Mouse (Mus musculus) liver, embryonic 14.5 days (tissue): Measurements from ENCODE around the gene Mpc1. TPM values are rescaled to one million over a fixed set of nuclear protein-coding genes. Genes with fewer than 3 reads are reported as not detected.

Experiments
- ATAC-seq: fragments of 200-750 bp; cut with Nextera tagmentation; 2 replicates; pipeline ENCODE4 v1.8.0; 2017; ENCODE audit warnings: moderate number of reproducible peaks, mild to moderate bottlenecking, moderate library complexity; ENCODE audit not compliant: insufficient read depth
- DNase-seq, 3 experiments: peaks; one replicate each; pipeline ENCODE4 v3.0.0-alpha.2; 2012 to 2013; ENCODE audit warnings: low read depth in 3 of 3, low spot score in 3 of 3
- H3K27ac ChIP-seq: fragments of 300-500 bp; sonication (generic); 2 replicates; pipeline ENCODE4 v1.5.1; 2014; ENCODE audit warnings: moderate library complexity, mild to moderate bottlenecking, control low read depth, inconsistent platforms
- H3K27me3 ChIP-seq: fragments of 300-500 bp; sonication (generic); 2 replicates; pipeline ENCODE4 v1.6.1; 2014; ENCODE audit warnings: mild to moderate bottlenecking, low read length, moderate library complexity; ENCODE audit not compliant: control insufficient read depth, insufficient read depth
- H3K36me3 ChIP-seq: fragments of 300-500 bp; sonication (generic); replicated peaks from 2 replicates; pipeline ENCODE4 v1.6.1; 2014; ENCODE audit warnings: low read depth; ENCODE audit not compliant: control insufficient read depth, insufficient read depth
- H3K4me1 ChIP-seq, 2 experiments: fragments of 200-500 bp in 1 of 2; fragments of 300-500 bp in 1 of 2; sonication (generic) in 1 of 2; replicated peaks; 2 replicates each; pipeline ENCODE4 v1.6.1; 2012 to 2014; ENCODE audit warnings: antibody characterized with exemption in 1 of 2, inconsistent platforms in 1 of 2, low read length in 1 of 2; ENCODE audit not compliant: control insufficient read depth in 2 of 2, insufficient read depth in 2 of 2
- H3K4me2 ChIP-seq: fragments of 300-500 bp; sonication (generic); 2 replicates; pipeline ENCODE4 v1.6.1; 2014; ENCODE audit warnings: low read depth, mild to moderate bottlenecking, control low read depth, moderate library complexity
- H3K4me3 ChIP-seq, 2 experiments: fragments of 200-500 bp in 1 of 2; fragments of 300-500 bp in 1 of 2; sonication (generic) in 1 of 2; 2 replicates each; pipeline ENCODE4 v1.5.1; 2012 to 2014; ENCODE audit warnings: low read depth in 2 of 2, low read length in 2 of 2, mild to moderate bottlenecking in 2 of 2, control low read depth in 1 of 2, inconsistent platforms in 1 of 2, moderate library complexity in 1 of 2; ENCODE audit not compliant: insufficient read depth in 1 of 2
- H3K9ac ChIP-seq: fragments of 300-500 bp; sonication (generic); replicated peaks from 2 replicates; pipeline ENCODE4 v1.6.1; 2014; ENCODE audit warnings: mild to moderate bottlenecking, control low read depth, moderate library complexity
- H3K9me3 ChIP-seq: fragments of 300-500 bp; sonication (generic); 2 replicates; pipeline ENCODE4 v1.6.1; 2016; ENCODE audit warnings: low read length, mixed read lengths; ENCODE audit not compliant: control insufficient read depth
- CTCF ChIP-seq: IDR thresholded peaks from 2 replicates; pipeline ENCODE4 v1.5.1; 2016; ENCODE audit warnings: antibody characterized with exemption, low read depth, control low read depth
- EP300 ChIP-seq: IDR thresholded peaks from 2 replicates; pipeline ENCODE4 v1.6.1; 2016; ENCODE audit warnings: antibody characterized with exemption, low read depth
- WGBS: fragments of 180-500 bp; shearing (Covaris S2); extraction: QIAGEN DNeasy Blood & Tissue Kit; methylation state at CpG from one replicate; pipeline ENCODE4 v1.1.7; 2014; ENCODE audit not compliant: insufficient replicate concordance; 5-methylcytosine and 5-hydroxymethylcytosine counted together
- polyA plus RNA-seq, 2 experiments: library from polyadenylated mRNA; depleted of rRNA in 1 of 2; stranded (reverse) in 1 of 2; unstranded in 1 of 2; fragments of >200 nt; fragmentation: Nextera tagmentation in 1 of 2; extraction: Ambion mirVana in 1 of 2; gene quantifications; 2 replicates each; pipeline versions ENCODE4 v1.2.1 to v1.2.3; 2012 to 2014

The Mpc1 gene
- polyA plus RNA-seq, 2 experiments: 50.5 to 151 TPM

GRCm38 (mm10) chr17:8251704-8252103 is 31.0 kb upstream of the Mpc1 start:
- Histone ChIP-seq H3K4me2 (no peak overlapping the region), H3K9me3 (no peaks in the 10 kb centered on the region), H3K27ac (no peak overlapping the region), H3K4me1 (no peaks in the 10 kb centered on the region), H3K27me3 (no peaks in the 10 kb centered on the region), H3K4me3 (no peak overlapping the region), H3K36me3 (no peaks in the 10 kb centered on the region), H3K9ac (no peak overlapping the region)
- 56% methylated on average over 7 of the region's 7 CpGs for whole genome bisulfite sequencing
- no peak for TF ChIP-seq EP300
- TF ChIP-seq CTCF: no peak
- no peak for DNase-seq
- ATAC-seq: no peak

- no peak overlapping the region for H3K4me3 ChIP-seq
- no peaks in the 10 kb centered on the region for H3K4me1 ChIP-seq
- ATAC-seq (no peak), DNase-seq (no peak)
- no peaks in the 10 kb centered on the region for H3K27me3 ChIP-seq
- no peak overlapping the region for H3K27ac ChIP-seq
- H3K9ac ChIP-seq: no peak overlapping the region
- no peaks in the 10 kb centered on the region for H3K9me3 ChIP-seq
- no peak overlapping the region for H3K4me2 ChIP-seq
- no peak for TF ChIP-seq CTCF
- no peak for TF ChIP-seq EP300
- H3K36me3 ChIP-seq: no peaks in the 10 kb centered on the region
These were observed 28.4 kb upstream of the Mpc1 start for GRCm38 (mm10) chr17:8254268-8254667.

GRCm38 (mm10) chr17:8254914-8255313 is 27.8 kb upstream of the Mpc1 start:
- no peaks in the 10 kb centered on the region for H3K27me3 ChIP-seq
- no peaks in the 10 kb centered on the region for H3K4me1 ChIP-seq
- ATAC-seq: no peak
- no peak overlapping the region for H3K4me2 ChIP-seq
- H3K4me3 ChIP-seq: no peak overlapping the region
- H3K9ac ChIP-seq: no peak overlapping the region
- H3K36me3 ChIP-seq: no peaks in the 10 kb centered on the region
- TF ChIP-seq CTCF: no peak
- no peak for TF ChIP-seq EP300
- H3K9me3 ChIP-seq: no peaks in the 10 kb centered on the region
- no peak for DNase-seq
- H3K27ac ChIP-seq: no peak overlapping the region
- 50% methylated on average over 3 of the region's 3 CpGs for WGBS

- Histone ChIP-seq H3K4me1 (no peaks in the 10 kb centered on the region), H3K4me2 (no peak overlapping the region), H3K27ac (no peak overlapping the region), H3K36me3 (no peaks in the 10 kb centered on the region), H3K4me3 (no peak overlapping the region), H3K27me3 (no peaks in the 10 kb centered on the region), H3K9me3 (no peaks in the 10 kb centered on the region), H3K9ac (no peak overlapping the region)
- DNase-seq (no peak), ATAC-seq (no peak)
- TF ChIP-seq EP300 (no peak), CTCF (no peak)
- 21% methylated on average over 6 of the region's 6 CpGs for WGBS
These were observed 27.1 kb upstream of the Mpc1 start for GRCm38 (mm10) chr17:8255583-8255982.

GRCm38 (mm10) chr17:8256982-8257381 is 25.7 kb upstream of the Mpc1 start:
- WGBS: 61% methylated on average over 8 of the region's 8 CpGs
- Histone ChIP-seq H3K9ac (no peak overlapping the region), H3K4me2 (no peak overlapping the region), H3K4me1 (no peaks in the 10 kb centered on the region), H3K9me3 (no peaks in the 10 kb centered on the region), H3K27me3 (no peaks in the 10 kb centered on the region), H3K36me3 (no peaks in the 10 kb centered on the region), H3K4me3 (no peak overlapping the region), H3K27ac (no peak overlapping the region)
- ATAC-seq: no peak
- no peak for TF ChIP-seq EP300
- peak; percentile 21; the same call in 1 of the 2 replicates for TF ChIP-seq CTCF
- no peak for DNase-seq
